Mouse (Mus musculus) liver, embryonic 11.5 days (tissue): ENCODE data around the gene Itga7. TPM values are rescaled to one million over a fixed set of nuclear protein-coding genes. Genes with fewer than 3 reads are reported as not detected.

Experiments
- ATAC-seq: fragments of 200-750 bp; cut with Nextera tagmentation; replicated peaks from 2 replicates; pipeline ENCODE4 v1.8.0; 2017; ENCODE audit warnings: moderate number of reproducible peaks, mild to moderate bottlenecking, moderate TSS enrichment, moderate library complexity; ENCODE audit not compliant: low FRiP score
- DNase-seq: peaks from one replicate; pipeline ENCODE4 v3.0.0-alpha.2; 2017; ENCODE audit warnings: low spot score
- H3K27ac ChIP-seq: fragments of 300-500 bp; sonication (generic); 2 replicates; pipeline ENCODE4 v1.5.1; 2014; ENCODE audit warnings: mild to moderate bottlenecking, low read depth, low read length, control low read depth
- H3K27me3 ChIP-seq: fragments of 300-500 bp; sonication (generic); replicated peaks from 2 replicates; pipeline ENCODE4 v1.6.1; 2014; ENCODE audit warnings: low read length, mixed read lengths; ENCODE audit not compliant: control insufficient read depth, insufficient read depth
- H3K36me3 ChIP-seq: fragments of 300-500 bp; sonication (generic); 2 replicates; pipeline ENCODE4 v1.6.1; 2014; ENCODE audit warnings: mild to moderate bottlenecking, low read length, moderate library complexity, mixed read lengths; ENCODE audit not compliant: control insufficient read depth, insufficient read depth
- H3K4me1 ChIP-seq: fragments of 300-500 bp; sonication (generic); replicated peaks from 2 replicates; pipeline ENCODE4 v1.6.1; 2014; ENCODE audit warnings: low read length, mixed read lengths; ENCODE audit not compliant: control insufficient read depth, insufficient read depth
- H3K4me2 ChIP-seq: fragments of 300-500 bp; sonication (generic); 2 replicates; pipeline ENCODE4 v1.6.1; 2014; ENCODE audit warnings: mild to moderate bottlenecking, control low read depth, moderate library complexity
- H3K4me3 ChIP-seq: fragments of 300-500 bp; sonication (generic); 2 replicates; pipeline ENCODE4 v1.5.1; 2014; ENCODE audit warnings: low read depth, low read length, control low read depth
- H3K9ac ChIP-seq: fragments of 300-500 bp; sonication (generic); 2 replicates; pipeline ENCODE4 v1.6.1; 2014; ENCODE audit warnings: low read depth, low read length, control low read depth
- H3K9me3 ChIP-seq: fragments of 300-500 bp; sonication (generic); 2 replicates; pipeline ENCODE4 v1.6.1; 2016; ENCODE audit warnings: low read length, inconsistent platforms, mixed read lengths; ENCODE audit not compliant: control insufficient read depth
- WGBS: fragments of 180-500 bp; shearing (Covaris S2); extraction: QIAGEN DNeasy Blood & Tissue Kit; methylation state at CpG from one replicate; pipeline ENCODE4 v1.1.7; 2014; 5-methylcytosine and 5-hydroxymethylcytosine counted together
- polyA plus RNA-seq: library from polyadenylated mRNA; unstranded; fragments of >200 nt; fragmentation: Nextera tagmentation; extraction: Ambion mirVana; gene quantifications from 2 replicates; pipeline ENCODE4 v1.2.1, GENCODE M21; 2014

The Itga7 gene
- polyA plus RNA-seq, 1 experiment from 2014 or later = 0.14 TPM

DNA sequence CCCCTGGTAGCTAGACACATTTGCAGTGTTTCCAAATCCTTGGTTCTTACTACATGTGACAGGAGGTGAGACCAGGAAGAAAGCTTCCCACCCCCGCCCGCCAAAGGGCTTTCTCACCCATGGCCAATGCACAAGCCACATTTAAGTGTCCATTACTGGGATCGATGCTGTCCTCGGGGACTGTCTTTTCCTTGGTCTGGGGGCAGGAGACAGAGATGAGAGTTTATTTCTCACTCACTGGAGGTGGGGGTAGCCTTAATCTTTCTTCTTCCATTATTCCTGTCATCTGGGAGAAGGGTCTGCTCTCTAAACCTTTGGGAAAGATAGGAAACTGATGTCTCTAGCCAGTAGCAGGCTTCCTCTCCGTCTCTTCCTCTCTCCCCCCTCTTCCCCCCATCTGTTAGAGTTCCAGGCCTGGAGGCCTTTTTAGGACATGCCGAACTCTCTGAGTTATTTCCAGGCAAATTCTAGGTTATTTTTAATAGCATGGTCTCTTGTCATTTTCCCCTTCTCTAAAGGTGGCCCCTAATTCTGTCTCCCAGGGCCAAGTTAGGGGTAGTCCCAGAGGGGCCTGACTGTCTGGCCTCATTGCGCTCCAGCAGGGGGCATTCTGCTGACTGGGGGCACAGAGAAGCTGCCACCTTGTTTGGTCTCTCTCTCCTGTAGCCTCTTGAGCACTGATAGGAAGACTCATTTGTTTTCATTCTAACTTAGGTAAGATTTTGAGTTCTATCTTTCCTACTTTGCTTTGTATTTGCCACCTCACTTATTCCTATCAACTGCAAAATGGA, 1.6 kb downstream of the Itga7 start:
- Histone ChIP-seq H3K4me1 (no peaks in the 10 kb centered on the region), H3K36me3 (no peaks in the 10 kb centered on the region), H3K27ac (no peak overlapping the region), H3K9me3 (no peaks in the 10 kb centered on the region), H3K9ac (no peak overlapping the region), H3K4me2 (no peak overlapping the region), H3K4me3 (no peak overlapping the region), H3K27me3 (peaks cover 52% of the 10 kb centered on the region)
- WGBS = 59% methylated on average over 7 of the region's 7 CpGs
- ATAC-seq (no peak), DNase-seq (no peak)

DNA sequence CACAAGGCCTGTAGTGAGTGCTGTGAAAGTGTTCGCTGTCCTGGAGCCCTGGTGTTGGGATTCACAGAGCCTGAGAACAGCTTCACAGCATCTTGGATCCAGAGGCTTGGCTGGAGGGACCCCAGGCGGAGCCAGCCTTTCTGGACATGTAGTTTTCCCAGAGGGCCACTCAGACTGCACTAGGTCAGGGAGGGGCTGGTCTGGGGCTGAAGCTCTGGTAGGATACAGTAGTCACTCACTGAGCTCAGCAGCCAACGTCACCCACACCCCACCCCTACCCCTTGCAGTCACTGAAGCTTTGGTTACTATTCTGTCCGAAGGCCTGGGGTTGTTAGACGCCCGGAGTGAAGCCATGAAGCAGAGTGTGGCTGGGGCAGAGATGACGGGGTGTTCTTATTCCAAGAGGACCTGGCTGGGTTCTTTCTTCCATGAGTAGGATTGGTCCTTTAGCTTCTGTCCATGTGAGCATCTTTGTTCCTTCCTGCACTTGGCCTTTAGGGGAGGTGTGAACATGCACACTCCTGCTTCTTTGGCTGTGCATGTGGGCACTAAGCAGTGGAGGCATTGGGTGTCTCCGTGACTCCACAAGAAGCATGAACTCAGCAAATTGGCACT, 2.3 kb downstream of the Itga7 start:
- no peak for ATAC-seq
- WGBS = 69% methylated on average over 8 of the region's 8 CpGs
- no peaks in the 10 kb centered on the region for H3K9me3 ChIP-seq
- no peak overlapping the region for H3K4me3 ChIP-seq
- H3K36me3 ChIP-seq = no peaks in the 10 kb centered on the region
- H3K9ac ChIP-seq = no peak overlapping the region
- no peak for DNase-seq
- no peak overlapping the region for H3K4me2 ChIP-seq
- H3K4me1 ChIP-seq = no peaks in the 10 kb centered on the region
- H3K27me3 ChIP-seq = peaks cover 52% of the 10 kb centered on the region
- H3K27ac ChIP-seq = no peak overlapping the region

- H3K9ac ChIP-seq = no peak overlapping the region
- no peak for ATAC-seq
- H3K4me3 ChIP-seq = no peak overlapping the region
- peaks cover 37% of the 10 kb centered on the region for H3K27me3 ChIP-seq
- H3K36me3 ChIP-seq = no peaks in the 10 kb centered on the region
- no peak for DNase-seq
- no peaks in the 10 kb centered on the region for H3K4me1 ChIP-seq
- H3K27ac ChIP-seq = no peak overlapping the region
- no peaks in the 10 kb centered on the region for H3K9me3 ChIP-seq
- H3K4me2 ChIP-seq = no peak overlapping the region
- 66% methylated on average over 12 of the region's 12 CpGs for WGBS
These were observed 4.3 kb downstream of the Itga7 start for GRCm38 (mm10) chr10:128937756-128938390.

DNA sequence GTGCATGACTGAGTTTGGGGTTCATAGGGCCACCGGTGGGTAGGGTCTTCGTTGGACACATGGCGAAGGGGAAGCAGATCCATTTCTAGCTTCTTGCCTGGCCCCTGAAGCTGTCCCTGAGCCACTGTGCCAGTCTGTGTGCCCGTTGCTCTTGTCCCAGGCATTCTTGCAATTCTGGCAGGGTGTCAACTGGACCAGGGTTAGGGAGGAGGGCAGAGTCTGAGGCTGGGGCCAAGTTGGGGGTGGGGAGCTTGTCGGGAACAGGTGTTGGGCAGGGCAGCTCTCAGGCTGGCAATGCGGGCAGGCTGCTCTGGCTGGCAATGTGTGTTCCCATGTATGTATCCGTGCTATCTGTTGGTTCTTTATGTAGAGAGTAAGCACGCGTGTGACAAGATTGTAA, 4.8 kb downstream of the Itga7 start:
- 82% methylated on average over 9 of the region's 9 CpGs for WGBS
- H3K4me3 ChIP-seq = no peak overlapping the region
- H3K27me3 ChIP-seq = peaks cover 34% of the 10 kb centered on the region
- no peaks in the 10 kb centered on the region for H3K4me1 ChIP-seq
- no peaks in the 10 kb centered on the region for H3K36me3 ChIP-seq
- no peak overlapping the region for H3K9ac ChIP-seq
- DNase-seq = no peak
- no peak overlapping the region for H3K27ac ChIP-seq
- no peak for ATAC-seq
- no peak overlapping the region for H3K4me2 ChIP-seq
- no peaks in the 10 kb centered on the region for H3K9me3 ChIP-seq

GRCm38 (mm10) chr10:128938974-128939373, 5.4 kb downstream of the Itga7 start:
- DNase-seq (no peak), ATAC-seq (no peak)
- no peaks in the 10 kb centered on the region for H3K4me1 ChIP-seq
- no peak overlapping the region for H3K4me3 ChIP-seq
- no peaks in the 10 kb centered on the region for H3K9me3 ChIP-seq
- peaks cover 32% of the 10 kb centered on the region for H3K27me3 ChIP-seq
- no peak overlapping the region for H3K4me2 ChIP-seq
- 51% methylated on average over 5 of the region's 5 CpGs for WGBS
- no peak overlapping the region for H3K9ac ChIP-seq
- no peak overlapping the region for H3K27ac ChIP-seq
- no peaks in the 10 kb centered on the region for H3K36me3 ChIP-seq

DNA sequence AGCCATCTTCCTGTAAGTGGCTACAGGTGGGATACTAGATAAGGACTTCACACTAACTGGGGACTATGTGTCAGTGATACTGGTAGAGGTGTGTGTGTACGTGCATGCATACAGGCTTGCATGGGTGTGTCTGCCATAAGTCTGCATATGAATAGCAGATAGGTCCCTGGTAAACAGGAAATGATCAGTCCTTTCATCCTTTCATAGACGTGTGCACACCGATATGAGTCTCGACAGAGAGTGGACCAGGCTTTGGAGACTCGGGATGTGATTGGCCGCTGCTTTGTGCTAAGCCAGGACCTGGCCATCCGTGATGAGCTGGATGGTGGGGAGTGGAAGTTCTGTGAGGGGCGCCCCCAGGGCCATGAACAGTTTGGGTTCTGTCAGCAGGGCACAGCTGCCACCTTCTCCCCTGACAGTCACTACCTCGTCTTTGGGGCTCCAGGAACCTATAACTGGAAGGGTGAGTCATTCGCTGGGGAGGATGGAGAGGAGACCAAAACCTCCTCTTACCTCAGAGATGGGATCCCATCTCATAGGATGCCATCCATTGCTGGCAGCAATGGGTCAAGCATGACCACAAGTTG, 7.0 kb downstream of the Itga7 start:
- Histone ChIP-seq H3K36me3 (no peaks in the 10 kb centered on the region), H3K9ac (no peak overlapping the region), H3K27me3 (peaks cover 19% of the 10 kb centered on the region), H3K9me3 (no peaks in the 10 kb centered on the region), H3K4me3 (no peak overlapping the region), H3K27ac (no peak overlapping the region), H3K4me2 (no peak overlapping the region), H3K4me1 (no peaks in the 10 kb centered on the region)
- ATAC-seq (no peak; the same call in 1 of the 2 replicates), DNase-seq (no peak)
- WGBS = 77% methylated on average over 10 of the region's 10 CpGs

- no peaks in the 10 kb centered on the region for H3K9me3 ChIP-seq
- no peak overlapping the region for H3K9ac ChIP-seq
- no peak for DNase-seq
- H3K4me1 ChIP-seq = no peaks in the 10 kb centered on the region
- WGBS = 14% methylated on average over 3 of the region's 3 CpGs
- H3K4me3 ChIP-seq = no peak overlapping the region
- H3K27me3 ChIP-seq = 0 out of 2 replicates have a peak, but pooled peaks cover 11% of the 10 kb centered on the region
- no peak overlapping the region for H3K4me2 ChIP-seq
- ATAC-seq = no peak
- H3K27ac ChIP-seq = no peak overlapping the region
- H3K36me3 ChIP-seq = no peaks in the 10 kb centered on the region
These were observed 12.1 kb downstream of the Itga7 start for GRCm38 (mm10) chr10:128945675-128946074.

DNA sequence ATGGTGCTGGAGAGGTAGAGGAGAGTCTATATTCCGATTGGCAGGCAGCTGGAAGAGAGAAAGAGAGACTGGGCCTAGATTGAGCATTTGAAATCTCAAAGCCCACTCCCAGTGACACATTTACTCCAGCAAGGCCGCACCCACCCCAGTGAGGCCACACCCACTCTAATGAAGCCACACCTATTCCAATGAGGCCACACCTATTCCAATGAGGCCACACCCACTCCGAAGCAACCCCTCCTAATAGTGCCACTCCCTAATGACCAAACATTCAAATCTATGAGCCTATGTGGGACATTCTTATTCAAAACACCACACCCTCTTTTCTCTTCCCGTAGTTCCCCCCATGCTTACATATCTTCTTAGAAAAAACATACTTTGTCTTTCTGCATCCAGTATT, 13.9 kb downstream of the Itga7 start:
- Histone ChIP-seq H3K9me3 (no peaks in the 10 kb centered on the region), H3K27me3 (peaks cover 11% of the 10 kb centered on the region; the same call in 1 of the 2 replicates), H3K27ac (no peak overlapping the region), H3K36me3 (no peaks in the 10 kb centered on the region), H3K4me1 (no peaks in the 10 kb centered on the region), H3K9ac (no peak overlapping the region), H3K4me3 (no peak overlapping the region), H3K4me2 (no peak overlapping the region)
- ATAC-seq (no peak), DNase-seq (no peak)
- WGBS = 81% methylated on average over 4 of the region's 4 CpGs
